Mouse (Mus musculus) MEL (cell line): ENCODE data around the gene Tmed6.

ENCODE experiments used
- CTCF ChIP-seq, 3 experiments: IDR thresholded peaks in 2 of 3; conservative IDR thresholded peaks in 1 of 3; 2 replicates each; pipeline ENCODE4 v1.5.1; 2011 to 2012; ENCODE audit warnings: low read length in 3 of 3, low read depth in 2 of 3, mild to moderate bottlenecking in 2 of 3, improper control_type of control experiment in 1 of 3, inconsistent platforms in 1 of 3, mixed read lengths in 1 of 3, moderate library complexity in 1 of 3; ENCODE audit not compliant: control insufficient read depth in 1 of 3, insufficient read depth in 1 of 3, poor library complexity in 1 of 3, severe bottlenecking in 1 of 3
- MAZ ChIP-seq: IDR thresholded peaks from 2 replicates; pipeline ENCODE4 v1.6.1; 2012; ENCODE audit warnings: low read depth, mild to moderate bottlenecking, inconsistent platforms, low read length, improper control_type of control experiment
- MXI1 ChIP-seq: IDR thresholded peaks from 2 replicates; pipeline ENCODE4 v1.6.1; 2011; ENCODE audit warnings: mild to moderate bottlenecking, low read depth, low read length, improper control_type of control experiment
- NRF1 ChIP-seq: IDR thresholded peaks from 2 replicates; pipeline ENCODE4 v1.6.1; 2014; ENCODE audit warnings: low read depth, mild to moderate bottlenecking, inconsistent platforms, low read length, improper control_type of control experiment, moderate library complexity; ENCODE audit not compliant: poor library complexity, insufficient read depth, severe bottlenecking
- RCOR1 ChIP-seq: IDR thresholded peaks from 2 replicates; pipeline ENCODE4 v1.6.1; 2012; ENCODE audit warnings: low read depth, mild to moderate bottlenecking, inconsistent platforms, low read length, improper control_type of control experiment
- SMC3 ChIP-seq: IDR thresholded peaks from 2 replicates; pipeline ENCODE4 v1.6.1; 2011; ENCODE audit warnings: low read depth, low read length, improper control_type of control experiment
- USF1 ChIP-seq: IDR thresholded peaks from 2 replicates; pipeline ENCODE4 v1.6.1; 2014; ENCODE audit warnings: low read depth, mild to moderate bottlenecking, inconsistent platforms, low read length, improper control_type of control experiment, moderate library complexity

DNA sequence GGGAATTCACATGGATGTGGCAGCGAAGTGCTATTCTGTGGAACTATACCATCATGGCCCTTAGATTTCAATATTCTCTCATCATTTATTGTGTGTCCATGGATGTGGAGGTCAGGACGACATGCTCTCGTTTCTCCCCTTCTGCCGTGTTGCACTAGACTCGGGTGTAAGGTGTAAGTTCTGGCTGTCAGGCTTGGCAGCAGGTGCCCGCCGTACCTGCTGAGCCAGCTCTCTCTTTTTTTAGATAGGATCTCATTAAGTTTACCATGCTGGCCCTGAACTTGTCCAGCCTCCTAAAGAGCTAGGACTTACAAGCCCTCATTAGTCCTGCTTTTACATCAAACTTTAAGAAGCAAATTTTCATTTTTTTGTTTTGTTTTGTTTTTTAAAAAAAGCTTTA, 25.1 kb upstream of the Tmed6 start:
- TF ChIP-seq RCOR1, result no peak
- TF ChIP-seq CTCF (IDR thresholded peaks at IDR 0.05 in 2 of 3, conservative IDR thresholded peaks at IDR 0.05 in 1 of 3; ENCODE audit: control insufficient read depth in 1 of 3, insufficient read depth in 1 of 3, low read depth in 2 of 3, low read length in 3 of 3, poor library complexity in 1 of 3, severe bottlenecking in 1 of 3), result no peak
- TF ChIP-seq USF1, result no peak
- TF ChIP-seq MXI1, result no peak
- TF ChIP-seq NRF1, result no peak
- TF ChIP-seq SMC3, result no peak
- TF ChIP-seq MAZ, result no peak
